Mouse (Mus musculus) forebrain, embryonic 12.5 days (tissue): ENCODE measurements around the gene Nsun2. TPM values are rescaled to one million over a fixed set of nuclear protein-coding genes. Genes with fewer than 3 reads are reported as not detected.
A peak's percentile ranks its signal among the peaks of the same experiment; 100 is the strongest.

ENCODE experiments used
- ATAC-seq: fragments of 200-750 bp; cut with Nextera tagmentation; 2 replicates; pipeline ENCODE4 v1.8.0; 2017; ENCODE audit warnings: moderate TSS enrichment; ENCODE audit not compliant: low FRiP score
- H3K27ac ChIP-seq: fragments of 300-500 bp; sonication (generic); 2 replicates; pipeline ENCODE4 v1.5.1; 2016; ENCODE audit warnings: mild to moderate bottlenecking
- H3K27me3 ChIP-seq: fragments of 300-500 bp; sonication (generic); 2 replicates; pipeline ENCODE4 v1.6.1; 2016; ENCODE audit warnings: mild to moderate bottlenecking
- H3K36me3 ChIP-seq: fragments of 300-500 bp; sonication (generic); replicated peaks from 2 replicates; pipeline ENCODE4 v1.6.1; 2016; ENCODE audit warnings: mild to moderate bottlenecking
- H3K4me1 ChIP-seq: fragments of 300-500 bp; sonication (generic); 2 replicates; pipeline ENCODE4 v1.6.1; 2016
- H3K4me2 ChIP-seq: fragments of 300-500 bp; sonication (generic); 2 replicates; pipeline ENCODE4 v1.6.1; 2016; ENCODE audit warnings: mild to moderate bottlenecking, moderate library complexity
- H3K4me3 ChIP-seq: fragments of 300-500 bp; sonication (generic); replicated peaks from 2 replicates; pipeline ENCODE4 v1.5.1; 2016; ENCODE audit warnings: mild to moderate bottlenecking
- H3K9ac ChIP-seq: fragments of 300-500 bp; sonication (generic); 2 replicates; pipeline ENCODE4 v1.6.1; 2016; ENCODE audit warnings: mild to moderate bottlenecking
- H3K9me3 ChIP-seq: fragments of 300-500 bp; sonication (generic); 2 replicates; pipeline ENCODE4 v1.6.1; 2016
- WGBS: fragments of 180-500 bp; shearing (Covaris S2); methylation state at CpG from one replicate; pipeline ENCODE4 v1.1.7; 2016; 5-methylcytosine and 5-hydroxymethylcytosine counted together
- polyA plus RNA-seq: library from polyadenylated mRNA; unstranded; fragments of >200 nt; fragmentation: Nextera tagmentation; extraction: Ambion mirVana; gene quantifications from 2 replicates; pipeline ENCODE4 v1.2.1, GENCODE M21; 2016

Nsun2 gene
- polyA plus RNA-seq, 1 experiment from 2014 or later, result 107 TPM

GRCm38 (mm10) chr13:69604670-69605069, 71.1 kb downstream of the Nsun2 start:
- 80% methylated on average over 1 of the region's 1 CpGs for WGBS
- Histone ChIP-seq H3K4me1 (peaks cover under 1% of the 10 kb centered on the region; the same call in 1 of the 2 replicates), H3K9me3 (no peaks in the 10 kb centered on the region), H3K27me3 (no peaks in the 10 kb centered on the region), H3K4me3 (no peak overlapping the region), H3K27ac (no peak overlapping the region), H3K9ac (no peak overlapping the region), H3K4me2 (no peak overlapping the region), H3K36me3 (no peaks in the 10 kb centered on the region)
- ATAC-seq, result no peak

- Histone ChIP-seq H3K27ac (no peak overlapping the region), H3K27me3 (no peaks in the 10 kb centered on the region), H3K4me3 (no peak overlapping the region), H3K4me2 (no peak overlapping the region), H3K36me3 (peaks cover 1% of the 10 kb centered on the region; the same call in 1 of the 2 replicates), H3K9me3 (no peaks in the 10 kb centered on the region), H3K9ac (no peak overlapping the region), H3K4me1 (peaks cover 20% of the 10 kb centered on the region)
- WGBS, result 92% methylated on average over 8 of the region's 8 CpGs
- ATAC-seq, result no peak
Observed at GRCm38 (mm10) chr13:69608734-69609133, 75.2 kb downstream of the Nsun2 start.

DNA sequence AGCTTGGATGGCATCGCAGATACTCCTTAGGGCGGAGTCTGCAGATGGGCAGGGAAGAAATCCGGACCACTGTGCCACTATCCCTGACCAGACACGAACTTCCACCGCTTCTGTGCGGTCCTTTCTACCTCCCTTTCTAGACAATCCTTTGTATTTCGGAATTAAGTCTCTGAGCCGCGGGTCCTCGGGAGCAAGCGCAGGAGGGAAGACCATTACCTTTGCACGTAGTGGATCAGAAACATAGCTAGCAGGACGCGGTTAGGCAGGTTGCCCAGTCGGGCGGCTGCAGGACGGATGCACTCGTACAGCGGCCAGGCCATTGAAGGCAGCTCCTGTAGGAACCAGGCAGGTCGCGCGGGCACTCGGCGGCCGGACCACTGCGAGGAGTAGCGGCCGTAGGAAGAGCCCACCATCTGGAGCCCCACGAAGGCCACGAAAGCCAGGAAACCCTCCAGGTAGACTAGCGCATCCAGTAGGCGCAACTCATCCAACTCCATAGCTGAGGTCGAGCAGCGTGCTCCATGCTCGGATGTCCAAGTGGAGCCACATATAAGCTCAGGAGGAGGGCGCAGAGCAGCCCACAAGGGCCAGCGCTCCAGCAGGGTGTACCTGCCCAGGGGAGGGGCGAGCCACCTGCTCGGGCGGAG, 77.3 kb downstream of the Nsun2 start:
- H3K27ac ChIP-seq, result no peak overlapping the region
- H3K36me3 ChIP-seq, result peaks cover 19% of the 10 kb centered on the region
- H3K9me3 ChIP-seq, result no peaks in the 10 kb centered on the region
- ATAC-seq, result no peak; the same call in 1 of the 2 replicates
- peaks cover 20% of the 10 kb centered on the region for H3K4me1 ChIP-seq
- H3K4me2 ChIP-seq, result peak overlapping the region; percentile 88
- under 1% methylated on average over 40 of the region's 40 CpGs for WGBS
- peak overlapping the region; percentile 96 for H3K4me3 ChIP-seq
- H3K27me3 ChIP-seq, result no peaks in the 10 kb centered on the region
- H3K9ac ChIP-seq, result peak overlapping the region; percentile 66

GRCm38 (mm10) chr13:69611398-69612174, 78.0 kb downstream of the Nsun2 start, which contains the start of gene Srd5a1:
Srd5a1 (minus strand) TSS chr13:69611442.
- H3K4me1 ChIP-seq, result peaks cover 20% of the 10 kb centered on the region
- H3K9ac ChIP-seq, result peak within 1 kb of the TSS; percentile 68
- peak; percentile 98 for ATAC-seq
- under 1% methylated on average over 69 of the region's 69 CpGs for WGBS
- peak within 1 kb of the TSS; percentile 88 for H3K4me2 ChIP-seq
- H3K4me3 ChIP-seq, result peak within 1 kb of the TSS; percentile 96
- H3K27me3 ChIP-seq, result no peaks in the 10 kb centered on the region
- peaks cover 26% of the 10 kb centered on the region for H3K36me3 ChIP-seq
- H3K27ac ChIP-seq, result peak within 1 kb of the TSS; percentile 43; the same call in 1 of the 2 replicates
- H3K9me3 ChIP-seq, result no peaks in the 10 kb centered on the region

GRCm38 (mm10) chr13:69612175-69612544, 78.6 kb downstream of the Nsun2 start:
- Histone ChIP-seq H3K4me2 (peak overlapping the region; percentile 88), H3K9ac (peak overlapping the region; percentile 68), H3K4me3 (peak overlapping the region; percentile 96), H3K27me3 (no peaks in the 10 kb centered on the region), H3K27ac (no peak overlapping the region), H3K36me3 (peaks cover 32% of the 10 kb centered on the region), H3K4me1 (peaks cover 20% of the 10 kb centered on the region), H3K9me3 (no peaks in the 10 kb centered on the region)
- no peak for ATAC-seq
- WGBS, result under 1% methylated on average over 24 of the region's 24 CpGs

DNA sequence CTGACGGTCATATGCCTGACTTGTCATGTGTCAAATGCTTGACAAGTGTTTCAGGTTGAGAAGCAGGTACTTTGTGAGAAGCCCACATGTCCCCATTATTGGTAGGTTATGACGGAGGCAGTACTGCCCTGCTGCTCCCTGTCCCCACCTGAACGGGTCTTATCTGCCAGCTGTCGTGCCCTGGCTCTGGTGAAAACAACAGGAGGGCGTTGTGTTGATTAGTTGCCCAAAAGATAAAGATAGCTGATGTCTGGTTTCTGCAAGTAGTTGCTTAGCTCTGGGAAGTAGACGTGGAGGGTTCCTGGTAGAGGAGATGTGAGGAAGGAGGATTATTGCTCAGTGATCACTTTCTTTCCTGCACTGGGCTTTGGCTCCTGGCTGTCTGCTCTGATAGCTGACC, 83.2 kb downstream of the Nsun2 start:
- H3K4me2 ChIP-seq, result no peak overlapping the region
- no peaks in the 10 kb centered on the region for H3K9me3 ChIP-seq
- peaks cover 11% of the 10 kb centered on the region for H3K4me1 ChIP-seq
- H3K36me3 ChIP-seq, result peaks cover 71% of the 10 kb centered on the region
- no peaks in the 10 kb centered on the region for H3K27me3 ChIP-seq
- ATAC-seq, result no peak
- 90% methylated on average over 6 of the region's 6 CpGs for WGBS
- H3K4me3 ChIP-seq, result no peak overlapping the region
- no peak overlapping the region for H3K27ac ChIP-seq
- H3K9ac ChIP-seq, result no peak overlapping the region

DNA sequence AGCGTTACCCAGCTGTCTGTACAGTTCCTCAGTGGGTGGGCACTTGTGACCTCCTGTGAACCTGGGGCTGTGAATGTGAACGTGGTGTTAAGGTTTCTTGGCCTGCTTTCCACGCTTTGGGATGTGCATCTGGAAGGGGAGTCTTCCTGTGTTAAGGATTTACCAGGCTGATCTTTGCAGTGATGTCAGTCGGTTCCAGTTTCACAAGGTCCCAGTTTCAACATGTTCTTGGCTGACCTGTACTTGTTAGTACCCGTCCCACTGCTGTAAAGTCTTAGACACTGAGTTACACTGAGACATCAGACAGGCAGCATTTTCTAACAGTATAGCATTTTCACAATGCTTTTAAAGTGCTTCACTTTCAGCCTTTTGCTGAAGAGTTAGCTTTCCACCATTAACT, 90.3 kb downstream of the Nsun2 start:
- Histone ChIP-seq H3K27ac (no peak overlapping the region), H3K4me3 (no peak overlapping the region), H3K9me3 (no peaks in the 10 kb centered on the region), H3K4me2 (no peak overlapping the region), H3K4me1 (no peaks in the 10 kb centered on the region), H3K9ac (no peak overlapping the region), H3K27me3 (no peaks in the 10 kb centered on the region), H3K36me3 (peaks cover 89% of the 10 kb centered on the region)
- no peak for ATAC-seq
- WGBS, result 77% methylated on average over 5 of the region's 5 CpGs

DNA sequence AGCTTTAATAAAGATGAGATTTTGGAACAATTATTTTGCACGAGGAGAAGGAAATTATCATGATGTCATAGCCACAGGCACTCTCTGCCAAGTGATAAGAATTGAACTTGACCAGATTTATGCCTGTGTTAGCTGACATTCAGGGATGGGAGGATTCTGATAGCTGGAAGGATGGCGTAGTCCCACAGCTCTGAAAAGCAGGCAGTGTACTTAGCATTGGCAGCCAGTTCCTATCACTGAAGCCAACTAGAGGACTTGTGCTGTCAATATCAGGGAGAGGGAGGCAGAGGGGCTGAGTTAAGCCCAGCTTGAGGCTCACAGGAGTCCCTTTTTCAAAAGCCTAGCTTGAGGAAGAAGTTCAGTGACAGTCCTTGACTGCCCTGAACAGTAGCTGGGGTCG, 91.0 kb downstream of the Nsun2 start:
- peaks cover 89% of the 10 kb centered on the region for H3K36me3 ChIP-seq
- H3K4me2 ChIP-seq, result no peak overlapping the region
- no peak overlapping the region for H3K4me3 ChIP-seq
- ATAC-seq, result no peak
- H3K27ac ChIP-seq, result no peak overlapping the region
- no peaks in the 10 kb centered on the region for H3K4me1 ChIP-seq
- WGBS, result 92% methylated on average over 3 of the region's 3 CpGs
- no peaks in the 10 kb centered on the region for H3K9me3 ChIP-seq
- no peak overlapping the region for H3K9ac ChIP-seq
- H3K27me3 ChIP-seq, result no peaks in the 10 kb centered on the region

GRCm38 (mm10) chr13:69627941-69628340, 94.4 kb downstream of the Nsun2 start:
- ATAC-seq, result no peak
- Histone ChIP-seq H3K4me3 (no peak overlapping the region), H3K27ac (no peak overlapping the region), H3K4me2 (no peak overlapping the region), H3K4me1 (no peaks in the 10 kb centered on the region), H3K36me3 (peaks cover 99% of the 10 kb centered on the region), H3K27me3 (no peaks in the 10 kb centered on the region), H3K9me3 (no peaks in the 10 kb centered on the region), H3K9ac (no peak overlapping the region)
- WGBS, result 94% methylated on average over 3 of the region's 3 CpGs

GRCm38 (mm10) chr13:69630576-69630975, 97.0 kb downstream of the Nsun2 start:
- ATAC-seq, result no peak
- no peak overlapping the region for H3K4me2 ChIP-seq
- peaks cover 99% of the 10 kb centered on the region for H3K36me3 ChIP-seq
- no peak overlapping the region for H3K27ac ChIP-seq
- WGBS, result 85% methylated on average over 8 of the region's 8 CpGs
- H3K4me1 ChIP-seq, result no peaks in the 10 kb centered on the region
- H3K9me3 ChIP-seq, result no peaks in the 10 kb centered on the region
- H3K27me3 ChIP-seq, result no peaks in the 10 kb centered on the region
- H3K9ac ChIP-seq, result no peak overlapping the region
- H3K4me3 ChIP-seq, result no peak overlapping the region

- H3K27ac ChIP-seq, result no peak overlapping the region
- no peaks in the 10 kb centered on the region for H3K4me1 ChIP-seq
- peaks cover 99% of the 10 kb centered on the region for H3K36me3 ChIP-seq
- H3K4me3 ChIP-seq, result no peak overlapping the region
- no peaks in the 10 kb centered on the region for H3K27me3 ChIP-seq
- no peak for ATAC-seq
- H3K9me3 ChIP-seq, result no peaks in the 10 kb centered on the region
- H3K4me2 ChIP-seq, result no peak overlapping the region
- H3K9ac ChIP-seq, result no peak overlapping the region
- WGBS, result 96% methylated on average over 3 of the region's 3 CpGs
Observed at GRCm38 (mm10) chr13:69631111-69631510, 97.6 kb downstream of the Nsun2 start.

DNA sequence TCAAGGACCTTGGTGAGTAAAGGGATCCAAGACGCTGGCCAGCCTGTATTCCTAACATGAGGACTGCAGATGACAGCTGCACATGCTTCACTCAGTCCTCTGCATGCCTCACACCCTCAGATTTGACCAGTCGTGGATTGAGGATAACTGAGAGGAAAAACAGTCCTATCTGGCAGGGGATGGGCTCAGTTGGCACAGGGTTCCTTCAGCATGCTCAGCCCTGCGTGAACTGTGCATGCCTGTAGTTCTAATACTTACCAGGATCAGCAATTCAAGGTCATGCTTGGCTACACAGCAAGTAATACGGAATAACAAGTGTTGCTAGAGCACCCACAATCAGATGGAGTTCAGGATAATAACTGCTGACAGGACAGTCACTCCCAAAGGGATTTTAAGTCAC, 98.1 kb downstream of the Nsun2 start:
- 88% methylated on average over 4 of the region's 4 CpGs for WGBS
- Histone ChIP-seq H3K9me3 (no peaks in the 10 kb centered on the region), H3K9ac (no peak overlapping the region), H3K4me2 (no peak overlapping the region), H3K4me1 (no peaks in the 10 kb centered on the region), H3K27ac (no peak overlapping the region), H3K27me3 (no peaks in the 10 kb centered on the region), H3K36me3 (peaks cover 99% of the 10 kb centered on the region), H3K4me3 (no peak overlapping the region)
- no peak for ATAC-seq

- ATAC-seq, result no peak
- H3K4me2 ChIP-seq, result no peak overlapping the region
- H3K9me3 ChIP-seq, result no peaks in the 10 kb centered on the region
- 84% methylated on average over 9 of the region's 9 CpGs for WGBS
- no peaks in the 10 kb centered on the region for H3K27me3 ChIP-seq
- no peaks in the 10 kb centered on the region for H3K4me1 ChIP-seq
- peaks cover 96% of the 10 kb centered on the region for H3K36me3 ChIP-seq
- no peak overlapping the region for H3K4me3 ChIP-seq
- no peak overlapping the region for H3K27ac ChIP-seq
- H3K9ac ChIP-seq, result no peak overlapping the region
Observed at GRCm38 (mm10) chr13:69633551-69633950, 100.0 kb downstream of the Nsun2 start.
